9 mouse cellular contexts compared by ENCODE assay signal in genomic region chr11:116554171-116554878, GRCm38 (mm10). TPM values are rescaled to one million over a fixed set of nuclear protein-coding genes. Genes with fewer than 3 reads are reported as not detected.
DNase-seq lines count a peak whose midpoint lies in the region; ATAC-seq and TF ChIP-seq lines count a peak whose summit lies in the region.
"Had no signal": no experiment of that assay in that cellular context is flagged by ENCODE, and none has a peak within 500 bp of the region (broad histone marks: within the 10 kb centered on the region; RNA-seq: fewer than 3 reads in every experiment).

No protein-coding gene starts in this region.

- 39% methylated on average over 12 of the region's 12 CpGs for WGBS in hindbrain, embryonic 14.5 days

- H3K9me3 ChIP-seq in E14TG2a.4 (ENCODE audit: low read length): no peaks in the 10 kb centered on the region
- H3K9me3 ChIP-seq in hindbrain, embryonic 14.5 days (ENCODE audit: control insufficient read depth, low read length): no peaks in the 10 kb centered on the region
- H3K9me3 ChIP-seq: limb, embryonic 13.5 days had no signal

- H3K4me1 ChIP-seq in E14TG2a.4 (replicated peaks; ENCODE audit: low read depth, low read length): peaks cover 56% of the 10 kb centered on the region
- H3K4me1 ChIP-seq in hindbrain, embryonic 14.5 days (replicated peaks; ENCODE audit: control insufficient read depth, insufficient read depth, low read length): peaks cover 32% of the 10 kb centered on the region

- H3K9ac ChIP-seq in hindbrain, embryonic 14.5 days: no peak overlapping the region
- H3K9ac ChIP-seq: limb, embryonic 13.5 days had no signal

- DNase-seq in gastrocnemius, adult 18-20 months (ENCODE audit: low spot score): peak; percentile 55
- no peak for DNase-seq in gastrocnemius, postnatal 4 days (ENCODE audit: low spot score in 2 of 2)
- peak; percentile 74 for DNase-seq in hindbrain, embryonic 14.5 days (ENCODE audit: low spot score)
- peak; percentile 29 to 37 for DNase-seq in thymus, postnatal 36 days

- no peak overlapping the region for H3K4me3 ChIP-seq in E14TG2a.4 (replicated peaks; ENCODE audit: low read length)
- no peak overlapping the region for H3K4me3 ChIP-seq in hindbrain, embryonic 14.5 days (replicated peaks; ENCODE audit: low read length)
- H3K4me3 ChIP-seq: limb, embryonic 13.5 days had no signal

- H3K27ac ChIP-seq in hindbrain, embryonic 14.5 days: no peak overlapping the region
- H3K27ac ChIP-seq: limb, embryonic 13.5 days had no signal

- peaks cover 22% of the 10 kb centered on the region for H3K36me3 ChIP-seq in E14TG2a.4 (ENCODE audit: insufficient read depth, low read length)
- H3K36me3 ChIP-seq in hindbrain, embryonic 14.5 days (replicated peaks; ENCODE audit: control insufficient read depth, insufficient read depth): no peaks in the 10 kb centered on the region

- TF ChIP-seq CTCF in E14TG2a.4 (conservative IDR thresholded peaks at IDR 0.05; ENCODE audit: low read length): peak; percentile 51

- H3K4me2 ChIP-seq in hindbrain, embryonic 14.5 days (replicated peaks): no peak overlapping the region
- H3K4me2 ChIP-seq: limb, embryonic 13.5 days had no signal

- no peaks in the 10 kb centered on the region for H3K27me3 ChIP-seq in E14TG2a.4 (ENCODE audit: insufficient read depth, low read length)
- H3K27me3 ChIP-seq in hindbrain, embryonic 14.5 days (ENCODE audit: control insufficient read depth, insufficient read depth, low read length): no peaks in the 10 kb centered on the region
- H3K27me3 ChIP-seq: limb, embryonic 13.5 days had no signal

- peak; percentile 57 for ATAC-seq in common myeloid progenitor, adult 5-6 weeks (replicated peaks; ENCODE audit: low read depth, poor library complexity, severe bottlenecking)
- ATAC-seq in hindbrain, embryonic 14.5 days (ENCODE audit: low FRiP score): peak; percentile 47; the same call in 1 of the 2 replicates
- peak; percentile 63 for ATAC-seq in megakaryocyte progenitor cell, adult 5-6 weeks (replicated peaks; ENCODE audit: poor library complexity)
- ATAC-seq in activated CD4-positive, CD25-positive, alpha-beta regulatory T cell, adult 4 months: no peak

RNA-seq across cellular contexts. Expression of gene Sphk1, which starts 23.6 kb away (rescaled TPM):
- total RNA-seq in gastrocnemius, adult 18-20 months (2021): under 1 TPM; 0.80 to 0.88 TPM
- total RNA-seq in gastrocnemius, postnatal 4 days (2021): 1 to 10 TPM; 4.0 TPM
- 55.3 and 61.0 TPM in 2 replicates for total RNA-seq in common myeloid progenitor, adult 5-6 weeks (2017)
- 4.0 and 4.1 TPM in 2 replicates for polyA plus RNA-seq in hindbrain, embryonic 14.5 days (2014; fragmentation: Nextera tagmentation; extraction: Ambion mirVana)
- 7.6 and 15.5 TPM in 2 replicates for total RNA-seq in megakaryocyte progenitor cell, adult 5-6 weeks (2015)
- 6.7 and 26.1 TPM in 2 replicates for total RNA-seq in megakaryocyte progenitor cell, adult 5-6 weeks (2017)
- not detected for polyA plus RNA-seq in activated CD4-positive, CD25-positive, alpha-beta regulatory T cell, adult 4 months (2017; shearing (Covaris generic))

RNA-seq across cellular contexts. Expression of gene Ube2o, which starts 26.9 kb away (rescaled TPM):
- 10 to 100 TPM; 22.9 to 25.2 TPM for total RNA-seq in gastrocnemius, adult 18-20 months (2021)
- total RNA-seq in gastrocnemius, postnatal 4 days (2021): 10 to 100 TPM; 25.2 to 25.6 TPM
- total RNA-seq in common myeloid progenitor, adult 5-6 weeks (2017): 7.6 and 8.5 TPM in 2 replicates
- 27.5 and 28.5 TPM in 2 replicates for polyA plus RNA-seq in hindbrain, embryonic 14.5 days (2014; fragmentation: Nextera tagmentation; extraction: Ambion mirVana)
- total RNA-seq in megakaryocyte progenitor cell, adult 5-6 weeks (2015): 5.0 TPM in 2 replicates
- total RNA-seq in megakaryocyte progenitor cell, adult 5-6 weeks (2017): 6.1 and 6.4 TPM in 2 replicates
- polyA plus RNA-seq in activated CD4-positive, CD25-positive, alpha-beta regulatory T cell, adult 4 months (2017; shearing (Covaris generic)): 1 to 10 TPM; 2.2 TPM

RNA-seq across cellular contexts. Expression of gene Aanat, which starts 31.9 kb away (rescaled TPM):
- total RNA-seq in gastrocnemius, adult 18-20 months (2021): not detected
- total RNA-seq in gastrocnemius, postnatal 4 days (2021): not detected
- not detected in 2 replicates for total RNA-seq in common myeloid progenitor, adult 5-6 weeks (2017)
- polyA plus RNA-seq in hindbrain, embryonic 14.5 days (2014; fragmentation: Nextera tagmentation; extraction: Ambion mirVana): 0.15 TPM in 1 of 2 replicates, not detected in the other
- total RNA-seq in megakaryocyte progenitor cell, adult 5-6 weeks (2015): not detected in 2 replicates
- total RNA-seq in megakaryocyte progenitor cell, adult 5-6 weeks (2017): not detected in 2 replicates
- not detected for polyA plus RNA-seq in activated CD4-positive, CD25-positive, alpha-beta regulatory T cell, adult 4 months (2017; shearing (Covaris generic))
- polyA plus RNA-seq: limb, embryonic 13.5 days had no signal

Comparison
In these comparisons a context has a peak if more than half of its experiments do, and no peak if none do; other contexts are left out.
1. DNase-seq: peak in gastrocnemius, adult 18-20 months (single experiment), hindbrain, embryonic 14.5 days (single experiment) and thymus, postnatal 36 days (2 of 2); none in gastrocnemius, postnatal 4 days (0 of 2).